Mouse (Mus musculus): ENCODE data around the gene Rnf207. TPM values are rescaled to one million over a fixed set of nuclear protein-coding genes. Genes with fewer than 3 reads are reported as not detected.

Rnf207 gene
- total and polyA plus RNA-seq, 2 experiments from 2014 or later: 109 to 226 TPM

DNA sequence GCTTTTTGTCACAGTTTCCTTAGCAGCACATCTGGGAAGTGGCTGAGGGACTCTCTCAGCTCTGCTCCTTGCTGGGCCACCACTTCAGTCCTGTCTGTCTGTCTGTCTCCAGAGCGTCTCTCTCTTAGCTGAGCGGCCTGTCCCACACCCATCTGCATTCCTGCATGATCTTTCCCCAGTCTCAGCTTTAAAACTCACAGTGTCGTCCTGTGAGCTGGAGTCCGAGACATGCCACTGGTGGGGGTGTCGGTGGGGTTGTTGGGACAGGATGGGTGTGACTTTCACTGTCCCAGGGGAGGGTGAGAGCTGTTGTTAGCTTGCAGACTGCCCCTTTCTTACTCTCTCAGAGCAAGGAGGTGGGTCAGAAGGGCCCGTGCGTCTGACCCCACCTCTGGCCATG lies 36.9 kb upstream of the Rnf207 start:
- H3K27ac ChIP-seq (ENCODE audit: low read depth): no peak overlapping the region
- TF ChIP-seq EP300 (IDR thresholded peaks at IDR 0.05; ENCODE audit: low read depth) (no peak), CTCF (IDR thresholded peaks at IDR 0.05; ENCODE audit: low read depth) (no peak)
- H3K36me3 ChIP-seq (replicated peaks; ENCODE audit: control insufficient read depth, insufficient read depth, low read length): no peaks in the 10 kb centered on the region
- H3K27me3 ChIP-seq (ENCODE audit: control insufficient read depth, insufficient read depth, low read length): peaks cover 35% of the 10 kb centered on the region
- no peak overlapping the region for H3K4me2 ChIP-seq (ENCODE audit: low read depth, low read length)
- H3K4me3 ChIP-seq (ENCODE audit: low read depth, low read length): no peak overlapping the region
- WGBS: 70% methylated on average over 7 of the region's 7 CpGs
- DNase-seq (ENCODE audit: low spot score) (no peak), ATAC-seq (ENCODE audit: insufficient read depth, low read depth) (no peak)
- no peaks in the 10 kb centered on the region for H3K4me1 ChIP-seq (ENCODE audit: control insufficient read depth, insufficient read depth)
- no peak overlapping the region for H3K9ac ChIP-seq (replicated peaks; ENCODE audit: low read depth, low read length)
- no peaks in the 10 kb centered on the region for H3K9me3 ChIP-seq (replicated peaks; ENCODE audit: control insufficient read depth, low read length)

- Histone ChIP-seq H3K27ac (ENCODE audit: low read depth) (no peak overlapping the region), H3K27me3 (ENCODE audit: control insufficient read depth, insufficient read depth, low read length) (peaks cover 36% of the 10 kb centered on the region), H3K36me3 (replicated peaks; ENCODE audit: control insufficient read depth, insufficient read depth, low read length) (no peaks in the 10 kb centered on the region), H3K4me3 (ENCODE audit: low read depth, low read length) (no peak overlapping the region), H3K9me3 (replicated peaks; ENCODE audit: control insufficient read depth, low read length) (no peaks in the 10 kb centered on the region), H3K4me2 (ENCODE audit: low read depth, low read length) (no peak overlapping the region), H3K9ac (replicated peaks; ENCODE audit: low read depth, low read length) (no peak overlapping the region), H3K4me1 (ENCODE audit: control insufficient read depth, insufficient read depth) (no peaks in the 10 kb centered on the region)
- no peak for DNase-seq (ENCODE audit: low spot score)
- WGBS: 74% methylated on average over 14 of the region's 14 CpGs
- ATAC-seq (ENCODE audit: insufficient read depth, low read depth): no peak
- no peak for TF ChIP-seq EP300 (IDR thresholded peaks at IDR 0.05; ENCODE audit: low read depth)
Measured at GRCm38 (mm10) chr4:152353886-152354637, 35.3 kb upstream of the Rnf207 start.

DNA sequence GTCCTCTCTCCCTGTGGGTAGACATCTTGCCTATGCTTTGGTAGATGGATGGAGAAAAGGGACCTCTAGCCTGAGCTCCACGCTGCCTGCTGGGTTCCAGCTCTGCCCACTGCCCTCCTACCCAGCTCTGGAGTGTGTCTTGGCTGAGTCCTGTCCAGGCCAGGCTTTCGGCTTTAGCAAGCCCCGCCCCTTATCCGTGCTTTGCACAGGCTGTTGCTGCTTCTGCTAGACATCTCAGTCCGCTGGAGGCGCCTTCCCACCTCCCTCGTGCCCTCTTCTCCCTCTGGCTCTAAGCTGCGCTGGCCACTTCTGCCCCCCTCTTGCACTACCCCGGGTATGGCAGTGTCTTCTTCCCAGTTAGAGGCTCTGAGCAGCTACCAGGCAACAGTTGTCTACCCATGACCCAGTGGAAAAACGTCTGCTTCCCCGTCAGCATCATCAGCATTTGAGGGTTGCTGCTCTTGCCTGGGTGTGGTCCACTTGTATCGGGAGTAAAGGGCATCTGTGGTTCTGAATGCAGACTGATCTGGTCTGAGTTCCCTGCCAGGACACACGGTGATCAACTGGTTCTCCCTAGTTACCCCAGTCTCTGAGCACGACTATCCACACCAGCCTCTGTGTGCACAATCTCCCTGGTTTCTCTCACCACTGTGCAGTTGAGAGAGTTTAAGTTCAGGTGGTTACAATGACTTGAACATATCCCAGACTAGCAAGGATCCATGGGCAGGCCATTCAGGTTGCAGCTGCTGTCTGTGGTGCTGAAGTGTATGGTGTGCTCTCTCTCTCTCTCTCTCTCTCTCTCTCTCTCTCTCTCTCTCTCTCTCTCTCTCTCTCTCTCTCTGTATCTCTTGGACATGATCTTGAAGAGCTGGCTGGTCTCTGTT lies 32.9 kb upstream of the Rnf207 start:
- Histone ChIP-seq H3K4me1 (ENCODE audit: control insufficient read depth, insufficient read depth) (no peaks in the 10 kb centered on the region), H3K4me2 (ENCODE audit: low read depth, low read length) (no peak overlapping the region), H3K9me3 (replicated peaks; ENCODE audit: control insufficient read depth, low read length) (no peaks in the 10 kb centered on the region), H3K9ac (replicated peaks; ENCODE audit: low read depth, low read length) (no peak overlapping the region), H3K27me3 (ENCODE audit: control insufficient read depth, insufficient read depth, low read length) (peaks cover 44% of the 10 kb centered on the region), H3K36me3 (replicated peaks; ENCODE audit: control insufficient read depth, insufficient read depth, low read length) (no peaks in the 10 kb centered on the region), H3K27ac (ENCODE audit: low read depth) (no peak overlapping the region), H3K4me3 (ENCODE audit: low read depth, low read length) (no peak overlapping the region)
- 13% methylated on average over 14 of the region's 14 CpGs for WGBS
- ATAC-seq (ENCODE audit: insufficient read depth, low read depth) (no peak), DNase-seq (ENCODE audit: low spot score) (no peak)
- no peak for TF ChIP-seq CTCF (IDR thresholded peaks at IDR 0.05; ENCODE audit: low read depth)
- TF ChIP-seq EP300 (IDR thresholded peaks at IDR 0.05; ENCODE audit: low read depth): no peak

DNA sequence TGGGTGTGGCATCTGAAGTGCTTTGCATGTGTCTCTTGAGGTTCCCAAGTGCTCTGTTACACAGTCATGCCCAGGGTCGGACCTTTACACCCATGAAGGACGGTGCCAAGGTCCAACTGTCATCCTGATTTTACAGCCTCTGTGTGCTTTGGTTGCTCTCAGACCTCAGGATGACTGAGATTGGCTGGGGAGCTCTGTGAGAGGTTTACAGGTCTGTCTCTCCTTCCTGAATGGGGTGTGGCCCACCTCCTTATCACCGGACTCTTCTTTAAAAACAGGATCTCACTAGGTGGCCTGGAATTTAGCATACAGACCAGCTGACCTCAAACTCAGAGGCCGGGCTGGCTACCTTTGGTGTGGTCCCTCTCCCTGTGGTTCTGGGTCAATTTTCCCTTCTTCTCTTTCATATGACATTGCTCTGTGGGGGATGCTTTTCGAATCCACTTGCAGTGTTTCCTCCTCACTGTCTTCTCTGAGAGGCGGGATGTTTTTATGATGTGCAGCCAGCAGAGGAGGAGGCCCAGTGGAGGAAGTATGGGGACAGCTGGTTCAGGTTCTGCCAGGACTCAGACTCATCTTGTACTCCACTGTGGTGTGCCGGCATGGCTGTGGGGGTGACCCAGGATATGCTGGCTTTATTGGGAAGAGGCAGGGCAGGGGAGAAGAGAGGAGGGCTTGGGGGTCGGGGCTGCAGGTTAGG lies 32.1 kb upstream of the Rnf207 start:
- Histone ChIP-seq H3K36me3 (replicated peaks; ENCODE audit: control insufficient read depth, insufficient read depth, low read length) (no peaks in the 10 kb centered on the region), H3K4me2 (ENCODE audit: low read depth, low read length) (no peak overlapping the region), H3K4me3 (ENCODE audit: low read depth, low read length) (no peak overlapping the region), H3K4me1 (ENCODE audit: control insufficient read depth, insufficient read depth) (no peaks in the 10 kb centered on the region), H3K9ac (replicated peaks; ENCODE audit: low read depth, low read length) (no peak overlapping the region), H3K9me3 (replicated peaks; ENCODE audit: control insufficient read depth, low read length) (no peaks in the 10 kb centered on the region), H3K27me3 (ENCODE audit: control insufficient read depth, insufficient read depth, low read length) (peaks cover 47% of the 10 kb centered on the region), H3K27ac (ENCODE audit: low read depth) (no peak overlapping the region)
- TF ChIP-seq CTCF (IDR thresholded peaks at IDR 0.05; ENCODE audit: low read depth): no peak
- TF ChIP-seq EP300 (IDR thresholded peaks at IDR 0.05; ENCODE audit: low read depth): no peak
- 26% methylated on average over 8 of the region's 8 CpGs for WGBS
- ATAC-seq (ENCODE audit: insufficient read depth, low read depth): no peak
- no peak for DNase-seq (ENCODE audit: low spot score)

GRCm38 (mm10) chr4:152349837-152350381 lies 31.1 kb upstream of the Rnf207 start:
- Histone ChIP-seq H3K27ac (ENCODE audit: low read depth) (no peak overlapping the region), H3K36me3 (replicated peaks; ENCODE audit: control insufficient read depth, insufficient read depth, low read length) (no peaks in the 10 kb centered on the region), H3K4me2 (ENCODE audit: low read depth, low read length) (no peak overlapping the region), H3K4me3 (ENCODE audit: low read depth, low read length) (no peak overlapping the region), H3K4me1 (ENCODE audit: control insufficient read depth, insufficient read depth) (peaks cover 4% of the 10 kb centered on the region; the same call in 1 of the 2 replicates), H3K9ac (replicated peaks; ENCODE audit: low read depth, low read length) (no peak overlapping the region), H3K9me3 (replicated peaks; ENCODE audit: control insufficient read depth, low read length) (no peaks in the 10 kb centered on the region), H3K27me3 (ENCODE audit: control insufficient read depth, insufficient read depth, low read length) (peaks cover 53% of the 10 kb centered on the region)
- TF ChIP-seq CTCF (IDR thresholded peaks at IDR 0.05; ENCODE audit: low read depth): no peak
- no peak for TF ChIP-seq EP300 (IDR thresholded peaks at IDR 0.05; ENCODE audit: low read depth)
- DNase-seq (ENCODE audit: low spot score) (no peak), ATAC-seq (ENCODE audit: insufficient read depth, low read depth) (no peak)
- 8% methylated on average over 17 of the region's 17 CpGs for WGBS
